Mouse (Mus musculus) lung, adult 2 months (tissue): Measurements from ENCODE around the gene Ccdc88c. TPM values are rescaled to one million over a fixed set of nuclear protein-coding genes. Genes with fewer than 3 reads are reported as not detected.

Experiments used
- DNase-seq: peaks from one replicate; pipeline ENCODE4 v3.0.0; 2022
- H3K4me1 ChIP-seq: fragments of 200-500 bp; 2 replicates; pipeline ENCODE4 v1.6.1; 2011; ENCODE audit warnings: low read length; ENCODE audit not compliant: control insufficient read depth, insufficient read depth
- H3K4me3 ChIP-seq: fragments of 200-500 bp; replicated peaks from 2 replicates; pipeline ENCODE3; 2011; ENCODE audit warnings: low read depth, mild to moderate bottlenecking, control low read depth, low read length; ENCODE audit errors: extremely low read depth
- CTCF ChIP-seq: fragments of 200-500 bp; IDR thresholded peaks from 2 replicates; pipeline ENCODE4 v1.5.1; 2011; ENCODE audit warnings: mild to moderate bottlenecking, low read length, control low read depth; ENCODE audit not compliant: insufficient read depth
- POLR2A ChIP-seq: fragments of 200-500 bp; IDR thresholded peaks from 2 replicates; pipeline ENCODE4 v1.6.1; 2011; ENCODE audit warnings: low read depth, mild to moderate bottlenecking, control low read depth, low read length, borderline replicate concordance; ENCODE audit errors: extremely low read depth
- WGBS: fragments of 180-500 bp; shearing (Covaris S2); methylation state at CpG from one replicate; pipeline ENCODE4 v1.1.7; 2018; 5-methylcytosine and 5-hydroxymethylcytosine counted together
- polyA plus RNA-seq: library from polyadenylated mRNA; depleted of rRNA; stranded (reverse); fragments of >200 nt; gene quantifications from 2 replicates; pipeline ENCODE4 v1.2.3, GENCODE M21; 2012

Ccdc88c gene
- polyA plus RNA-seq, 1 experiment: 19.7 TPM

- DNase-seq: no peak
- TF ChIP-seq CTCF: no peak
- TF ChIP-seq POLR2A: no peak
- Histone ChIP-seq H3K4me1 (peaks cover 23% of the 10 kb centered on the region), H3K4me3 (no peak overlapping the region)
- 68% methylated on average over 3 of the region's 3 CpGs for WGBS
These were observed 34.5 kb downstream of the Ccdc88c start for GRCm38 (mm10) chr12:100994140-100995015.

DNA sequence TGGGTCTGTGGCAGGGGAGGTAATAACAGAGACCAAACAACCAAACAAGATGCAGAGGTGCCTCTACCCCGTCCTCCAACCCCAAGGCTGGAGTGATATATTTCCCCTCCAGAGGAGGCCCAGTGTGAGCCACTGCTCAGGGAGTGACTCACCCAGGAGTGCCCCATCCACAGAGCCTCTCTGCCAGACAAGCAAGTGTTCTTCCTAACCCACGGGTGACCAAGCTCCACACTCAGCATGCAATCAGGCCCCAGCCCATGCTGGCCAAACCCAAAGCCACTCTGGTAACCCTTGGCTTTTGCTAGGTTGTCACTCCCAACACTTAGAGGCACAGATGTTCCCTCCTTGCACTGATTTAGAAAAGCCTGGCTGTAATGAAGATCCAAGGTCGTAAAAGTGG is 35.7 kb downstream of the Ccdc88c start:
- peaks cover 16% of the 10 kb centered on the region for H3K4me1 ChIP-seq
- TF ChIP-seq CTCF: no peak
- no peak for TF ChIP-seq POLR2A
- no peak for DNase-seq
- H3K4me3 ChIP-seq: no peak overlapping the region
- 77% methylated on average over 3 of the region's 3 CpGs for WGBS

GRCm38 (mm10) chr12:100992505-100992904 is 36.4 kb downstream of the Ccdc88c start:
- TF ChIP-seq CTCF (no peak), POLR2A (no peak)
- H3K4me1 ChIP-seq: peaks cover 14% of the 10 kb centered on the region

DNA sequence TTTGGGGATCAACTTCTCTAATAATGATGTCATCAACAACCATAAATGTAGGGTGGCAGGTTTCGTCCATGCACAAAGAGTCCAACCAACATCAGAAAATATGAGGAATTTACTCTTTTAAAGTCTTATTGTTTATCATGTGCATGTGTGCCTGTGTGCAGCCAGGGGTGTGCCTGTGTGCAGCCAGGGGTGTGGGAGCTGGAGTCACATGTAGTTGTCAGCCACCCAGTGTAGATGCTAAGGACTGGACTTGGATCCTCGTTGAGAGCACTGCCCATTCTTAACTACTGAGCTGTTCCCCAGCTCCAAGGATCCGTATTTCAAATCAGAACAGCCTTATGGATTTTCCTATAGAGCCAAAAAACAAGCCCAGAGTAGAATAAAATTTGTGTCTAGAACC is 37.7 kb downstream of the Ccdc88c start:
- WGBS: 82% methylated on average over 3 of the region's 3 CpGs
- no peak for DNase-seq
- H3K4me1 ChIP-seq: peaks cover 12% of the 10 kb centered on the region
- H3K4me3 ChIP-seq: no peak overlapping the region
- TF ChIP-seq POLR2A (no peak), CTCF (no peak)

More at GRCm38 (mm10) chr12:100992505-100992904, 36.4 kb downstream of the Ccdc88c start:
- DNase-seq: no peak
- no peak overlapping the region for H3K4me3 ChIP-seq
- 75% methylated on average over 7 of the region's 7 CpGs for WGBS

- TF ChIP-seq CTCF (no peak), POLR2A (no peak)
- Histone ChIP-seq H3K4me1 (peaks cover 4% of the 10 kb centered on the region; the same call in 1 of the 2 replicates), H3K4me3 (no peak overlapping the region)
- no peak for DNase-seq
- 66% methylated on average over 12 of the region's 12 CpGs for WGBS
These were observed 38.6 kb downstream of the Ccdc88c start for GRCm38 (mm10) chr12:100990291-100990690.

DNA sequence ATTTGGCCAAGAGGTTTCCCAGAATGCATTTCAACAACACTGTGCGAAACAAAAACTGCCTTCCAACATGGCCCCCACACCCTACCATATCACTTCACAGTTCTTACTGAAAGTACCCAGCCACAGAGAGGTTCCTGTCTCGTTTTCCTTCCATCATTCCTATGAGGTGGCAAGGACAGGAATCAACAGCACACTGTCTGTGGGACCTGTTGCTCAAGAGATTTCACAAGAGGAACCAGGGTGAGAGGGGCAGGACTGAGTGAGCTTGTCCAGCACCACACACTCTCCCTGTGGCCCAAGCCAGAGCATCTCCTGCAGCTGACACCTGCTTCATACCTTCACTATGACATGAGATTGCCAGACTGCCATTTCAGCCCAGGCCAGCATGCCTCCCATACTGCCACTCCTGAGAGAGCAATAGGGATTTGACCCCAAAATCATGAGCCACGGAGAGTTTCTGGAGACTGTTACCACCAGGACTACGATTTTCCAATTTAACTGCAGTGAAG is 39.0 kb downstream of the Ccdc88c start:
- Histone ChIP-seq H3K4me3 (no peak overlapping the region), H3K4me1 (peaks cover 5% of the 10 kb centered on the region)
- DNase-seq: no peak
- TF ChIP-seq POLR2A: no peak
- no peak for TF ChIP-seq CTCF
- 52% methylated on average over 4 of the region's 4 CpGs for WGBS

DNA sequence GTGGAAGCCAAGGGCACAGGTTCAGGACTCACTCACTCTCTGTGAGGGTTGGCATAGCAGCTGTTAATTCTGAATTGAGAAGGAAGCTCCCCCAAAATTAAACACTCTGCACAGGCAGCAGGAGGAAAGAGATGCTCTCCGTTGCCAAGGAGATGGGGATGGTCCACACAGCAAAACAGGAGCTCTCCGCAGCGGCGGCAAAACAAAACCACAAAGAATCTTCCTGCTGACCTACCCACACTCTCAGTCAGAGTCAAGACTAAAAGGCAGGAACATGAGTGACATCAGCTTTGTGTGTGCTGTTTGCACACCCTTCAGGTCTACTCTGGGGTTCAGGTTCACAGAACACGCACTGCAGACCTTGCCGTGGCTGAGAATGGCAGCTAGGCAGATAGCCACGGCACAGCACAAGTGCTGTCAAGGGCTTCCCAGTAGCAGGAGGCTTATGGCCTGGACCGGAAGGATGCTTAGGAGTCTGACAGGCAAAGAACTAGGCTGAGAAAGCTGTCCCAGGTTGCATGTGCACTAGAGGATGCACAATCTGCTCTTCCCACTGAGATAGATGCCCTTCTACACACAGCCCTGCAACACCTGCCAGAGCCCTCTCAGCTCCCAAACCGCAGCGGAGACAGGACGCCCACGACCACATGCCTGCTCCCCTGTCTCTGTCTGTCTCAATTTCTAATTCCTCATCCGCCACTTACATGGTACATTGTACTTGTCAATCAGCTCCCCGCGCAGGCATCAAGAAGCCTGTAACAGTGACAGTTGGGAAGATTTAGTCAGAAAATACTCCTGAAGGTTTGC is 40.3 kb downstream of the Ccdc88c start:
- 72% methylated on average over 15 of the region's 15 CpGs for WGBS

DNA sequence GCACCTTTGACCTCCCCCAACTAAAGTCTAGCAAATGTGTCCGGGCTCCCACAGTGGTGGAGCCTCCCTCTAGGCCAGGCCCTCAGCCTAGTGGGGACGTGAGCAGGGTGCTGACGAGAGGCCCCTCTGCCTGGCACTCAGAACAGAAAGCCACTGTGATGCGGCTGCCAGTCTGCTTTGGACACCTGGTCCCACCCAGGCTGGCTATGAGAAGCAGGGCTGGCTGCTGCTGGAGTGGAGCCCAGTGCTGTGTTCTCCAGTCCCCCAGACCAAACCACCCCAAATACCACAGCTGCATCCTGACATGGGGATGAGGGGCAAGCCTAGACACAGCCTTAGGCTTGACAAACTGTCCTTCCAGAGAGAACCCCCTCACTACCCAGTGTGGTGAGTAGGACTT is 42.4 kb downstream of the Ccdc88c start:
- DNase-seq: no peak
- Histone ChIP-seq H3K4me1 (peaks cover 9% of the 10 kb centered on the region), H3K4me3 (no peak overlapping the region)
- TF ChIP-seq CTCF: no peak
- TF ChIP-seq POLR2A: no peak
- 76% methylated on average over 4 of the region's 4 CpGs for WGBS

More for the DNA sequence above, 40.3 kb downstream of the Ccdc88c start:
- TF ChIP-seq CTCF (no peak), POLR2A (no peak)
- Histone ChIP-seq H3K4me1 (peaks cover 7% of the 10 kb centered on the region), H3K4me3 (no peak overlapping the region)
- no peak for DNase-seq

DNA sequence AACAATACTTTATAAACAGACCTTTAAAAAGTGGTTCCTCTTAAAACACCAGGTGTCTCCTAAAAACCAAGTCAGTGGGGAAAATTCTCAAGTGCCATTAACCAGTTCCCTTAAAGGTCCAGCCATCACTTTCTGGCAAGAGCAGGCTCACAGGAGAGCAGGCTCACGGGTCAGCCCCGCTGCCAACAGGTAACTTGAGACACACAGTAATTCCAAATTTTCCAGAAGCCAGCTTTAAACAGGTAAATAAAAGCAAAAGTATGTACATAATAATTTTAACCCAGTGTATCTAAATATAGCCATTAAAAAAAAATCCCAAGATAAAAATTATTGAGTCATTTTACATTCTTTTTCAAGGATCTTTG is 43.1 kb downstream of the Ccdc88c start:
- no peak for DNase-seq
- WGBS: 71% methylated on average over 2 of the region's 2 CpGs
- TF ChIP-seq CTCF: no peak
- no peak for TF ChIP-seq POLR2A
- Histone ChIP-seq H3K4me3 (no peak overlapping the region), H3K4me1 (peaks cover 9% of the 10 kb centered on the region)

DNA sequence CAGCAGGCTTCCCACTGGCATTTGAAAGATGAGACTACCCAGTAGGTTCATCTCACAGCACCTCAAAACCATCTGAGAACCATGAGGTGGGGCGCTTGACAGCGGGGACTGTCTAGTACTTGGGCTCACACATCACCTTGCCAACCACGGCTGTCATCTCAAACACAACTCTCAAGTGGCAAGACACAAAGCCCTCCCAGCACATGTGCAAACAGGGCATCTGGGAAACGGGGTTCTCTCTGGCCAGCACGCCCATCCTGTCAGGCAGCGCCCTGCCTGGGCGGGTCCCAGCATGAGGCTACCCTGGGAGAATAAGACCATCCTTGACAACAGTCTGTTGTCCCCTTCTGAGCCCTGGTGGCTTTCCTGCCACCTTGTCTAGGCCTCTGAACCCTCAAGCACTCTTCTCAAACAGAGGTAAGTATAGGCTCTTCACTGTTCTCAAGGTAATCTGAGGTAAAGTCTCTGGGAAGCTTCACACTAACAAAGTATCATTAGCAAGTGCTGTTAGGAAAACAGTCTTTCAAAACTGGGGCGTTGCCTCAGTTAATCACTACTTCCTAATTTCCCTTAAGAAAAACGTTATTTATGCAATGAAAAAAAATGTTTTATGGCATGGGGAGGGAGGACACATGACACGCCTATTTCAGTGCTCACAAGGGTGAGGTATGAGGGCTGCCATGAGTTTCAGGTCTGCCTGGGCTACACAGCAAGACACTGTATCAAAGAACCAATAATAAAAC is 43.6 kb downstream of the Ccdc88c start:
- peaks cover 9% of the 10 kb centered on the region for H3K4me1 ChIP-seq
- no peak for DNase-seq
- 41% methylated on average over 10 of the region's 10 CpGs for WGBS
- H3K4me3 ChIP-seq: no peak overlapping the region
- TF ChIP-seq CTCF (no peak), POLR2A (no peak)
